30 mouse cellular contexts compared by ENCODE assay signal in genomic region chr16:29574013-29574412, GRCm38 (mm10). TPM values are rescaled to one million over a fixed set of nuclear protein-coding genes. Genes with fewer than 3 reads are reported as not detected.
DNase-seq lines count a peak whose midpoint lies in the region; ATAC-seq and TF ChIP-seq lines count a peak whose summit lies in the region.
"Had no signal": no experiment of that assay in that cellular context is flagged by ENCODE, and none has a peak within 500 bp of the region (broad histone marks: within the 10 kb centered on the region; RNA-seq: fewer than 3 reads in every experiment).

No protein-coding gene starts in this region.

- no peak overlapping the region for H3K4me2 ChIP-seq in liver, embryonic 12.5 days
- H3K4me2 ChIP-seq: forebrain, embryonic 13.5 days; heart, embryonic 12.5 days; heart, embryonic 15.5 days; hindbrain, embryonic 14.5 days had no signal

- H3K4me1 ChIP-seq in liver, adult 2 months (ENCODE audit: control insufficient read depth, insufficient read depth, low read length): peaks cover 2% of the 10 kb centered on the region; the same call in 1 of the 2 replicates
- no peaks in the 10 kb centered on the region for H3K4me1 ChIP-seq in liver, embryonic 12.5 days
- no peaks in the 10 kb centered on the region for H3K4me1 ChIP-seq in embryonic facial prominence, embryonic 10.5 days
- H3K4me1 ChIP-seq: forebrain, embryonic 13.5 days; heart, embryonic 12.5 days had no signal

- no peak overlapping the region for H3K4me3 ChIP-seq in liver, adult 2 months (ENCODE audit: insufficient read depth, low read depth, low read length)
- H3K4me3 ChIP-seq in liver, embryonic 12.5 days: no peak overlapping the region
- H3K4me3 ChIP-seq in embryonic facial prominence, embryonic 10.5 days: no peak overlapping the region
- H3K4me3 ChIP-seq: forebrain, embryonic 10.5 days; forebrain, embryonic 13.5 days; gastrocnemius, adult 2 months; heart, embryonic 12.5 days; heart, embryonic 15.5 days had no signal

- H3K36me3 ChIP-seq in liver, adult 2 months (ENCODE audit: control insufficient read depth, insufficient read depth, low read length): no peaks in the 10 kb centered on the region
- no peaks in the 10 kb centered on the region for H3K36me3 ChIP-seq in liver, embryonic 12.5 days
- H3K36me3 ChIP-seq in embryonic facial prominence, embryonic 10.5 days (replicated peaks): no peaks in the 10 kb centered on the region
- H3K36me3 ChIP-seq: forebrain, embryonic 10.5 days; heart, embryonic 12.5 days; heart, embryonic 15.5 days had no signal

- DNase-seq in liver, adult 2 months (ENCODE audit: extremely low read depth, low read depth, low spot score): peak; percentile 52
- DNase-seq in induced T-regulatory cell, adult 2 months (ENCODE audit: low read depth): peak; percentile 27
- DNase-seq in embryonic facial prominence, embryonic 10.5 days (ENCODE audit: low spot score): no peak
- no peak for DNase-seq in layer of hippocampus, adult 9-11 months
- DNase-seq: adrenal gland, adult 2 months; adrenal gland, postnatal 14 days; B cell, adult 2 months; cerebellum, adult 11 months; cerebellum, adult 2 months; cerebellum, adult 9-11 months; cerebellum, postnatal 25 days; embryo, embryonic 11 days; gastrocnemius, adult 2 months; gastrocnemius, postnatal 14 days; heart, adult 18-20 months; heart, postnatal 10 days; heart, postnatal 36 days had no signal

- no peak overlapping the region for H3K9ac ChIP-seq in liver, adult 2 months (ENCODE audit: low read depth, low read length)
- H3K9ac ChIP-seq in liver, embryonic 12.5 days: no peak overlapping the region
- H3K9ac ChIP-seq: forebrain, embryonic 13.5 days; heart, embryonic 12.5 days; heart, embryonic 15.5 days; hindbrain, embryonic 14.5 days had no signal

- no peak overlapping the region for H3K27ac ChIP-seq in liver, adult 2 months (replicated peaks; ENCODE audit: insufficient read depth, low read depth, low read length)
- H3K27ac ChIP-seq in liver, embryonic 12.5 days: no peak overlapping the region
- no peak overlapping the region for H3K27ac ChIP-seq in embryonic facial prominence, embryonic 10.5 days (replicated peaks)
- H3K27ac ChIP-seq: forebrain, embryonic 10.5 days; forebrain, embryonic 13.5 days; gastrocnemius, adult 2 months; heart, embryonic 15.5 days; hindbrain, embryonic 14.5 days; hindbrain, postnatal 0 days had no signal

- no peaks in the 10 kb centered on the region for H3K27me3 ChIP-seq in liver, adult 2 months (ENCODE audit: control insufficient read depth, insufficient read depth, low read length)
- no peaks in the 10 kb centered on the region for H3K27me3 ChIP-seq in liver, embryonic 12.5 days (replicated peaks)
- H3K27me3 ChIP-seq in embryonic facial prominence, embryonic 10.5 days (replicated peaks; ENCODE audit: low read depth, poor library complexity, severe bottlenecking): no peaks in the 10 kb centered on the region
- H3K27me3 ChIP-seq: forebrain, embryonic 13.5 days; heart, embryonic 12.5 days; heart, embryonic 15.5 days had no signal

- ATAC-seq in liver, embryonic 12.5 days: no peak
- peak; percentile 99 for ATAC-seq in common myeloid progenitor, adult 5-6 weeks (replicated peaks; ENCODE audit: low read depth, poor library complexity, severe bottlenecking)
- ATAC-seq: CD4-positive, CD25-positive, alpha-beta regulatory T cell, adult 4 months; forebrain, embryonic 13.5 days; forebrain, embryonic 16.5 days; hindbrain, postnatal 0 days had no signal

- WGBS in liver, adult 2 months: 60% methylated on average over 4 of the region's 4 CpGs
- WGBS in liver, embryonic 12.5 days (ENCODE audit: insufficient replicate concordance): 21% methylated on average over 4 of the region's 4 CpGs
- WGBS in embryonic facial prominence, embryonic 10.5 days: 81% methylated on average over 4 of the region's 4 CpGs

- no peaks in the 10 kb centered on the region for H3K9me3 ChIP-seq in liver, embryonic 12.5 days (replicated peaks)
- H3K9me3 ChIP-seq in embryonic facial prominence, embryonic 10.5 days: no peaks in the 10 kb centered on the region
- H3K9me3 ChIP-seq: forebrain, embryonic 10.5 days; forebrain, embryonic 13.5 days; heart, embryonic 12.5 days; heart, embryonic 15.5 days had no signal

- TF ChIP-seq CTCF in liver, adult 2 months (IDR thresholded peaks at IDR 0.05; ENCODE audit: low read depth, low read length): no peak

- TF ChIP-seq POLR2A in liver, adult 2 months (IDR thresholded peaks at IDR 0.05; ENCODE audit: extremely low read depth, insufficient read depth, low read length): no peak

- H3K79me2 ChIP-seq in liver, adult 2 months (ENCODE audit: control insufficient read depth, insufficient read depth, low read length): no peaks in the 10 kb centered on the region

RNA-seq across cellular contexts. Expression of gene Opa1, which starts 5.1 kb away (rescaled TPM):
- 48.9 and 52.3 TPM in 2 replicates for total RNA-seq in liver, adult 2 months (2014; rRNA removed)
- 12.2 and 13.7 TPM in 2 replicates for polyA plus RNA-seq in liver, adult 2 months (2012; rRNA removed)
- polyA plus RNA-seq in liver, embryonic 12.5 days (2016; fragmentation: Nextera tagmentation; extraction: Ambion mirVana): 33.1 and 33.9 TPM in 2 replicates
- total RNA-seq in common myeloid progenitor, adult 5-6 weeks (2017): 77.8 and 84.8 TPM in 2 replicates
- 43.1 and 44.0 TPM in 2 replicates for polyA plus RNA-seq in embryonic facial prominence, embryonic 10.5 days (2016; fragmentation: Nextera tagmentation; extraction: Ambion mirVana)

RNA-seq across cellular contexts. Expression of gene Atp13a4, which starts 29.3 kb away (rescaled TPM):
- total RNA-seq in liver, adult 2 months (2014; rRNA removed): not detected in 2 replicates
- not detected in 2 replicates for polyA plus RNA-seq in liver, adult 2 months (2012; rRNA removed)
- polyA plus RNA-seq in liver, embryonic 12.5 days (2016; fragmentation: Nextera tagmentation; extraction: Ambion mirVana): 0.05 TPM in 1 of 2 replicates, not detected in the other
- total RNA-seq in common myeloid progenitor, adult 5-6 weeks (2017): not detected in 2 replicates
- polyA plus RNA-seq in embryonic facial prominence, embryonic 10.5 days (2016; fragmentation: Nextera tagmentation; extraction: Ambion mirVana): not detected in 2 replicates
- total RNA-seq: adrenal gland, adult 2 months; gastrocnemius, adult 2 months; gastrocnemius, postnatal 14 days; gastrocnemius, postnatal 4 days; heart, adult 18-20 months; heart, postnatal 10 days; heart, postnatal 36 days; MEL had no signal
- polyA plus RNA-seq: adrenal gland, adult 2 months; embryonic facial prominence, embryonic 11.5 days had no signal

Comparison
In these comparisons a context has a peak if more than half of its experiments do, and no peak if none do; other contexts are left out.
1. DNase-seq: peak in liver, adult 2 months (single experiment) and induced T-regulatory cell, adult 2 months (single experiment); none in embryonic facial prominence, embryonic 10.5 days (single experiment) and layer of hippocampus, adult 9-11 months (single experiment).